Mouse (Mus musculus) spleen, postnatal 10 days (tissue): ENCODE measurements around the gene Frs3.
"Not testable (repeated sequence)": the region's sequence is repeated elsewhere in the genome, so short reads cannot be mapped to it uniquely, and the experiment has no call there.

Experiments
- DNase-seq, 2 experiments: peaks; one replicate each; pipeline ENCODE4 v3.0.0; 2021 to 2022; ENCODE audit warnings: low spot score in 2 of 2

Frs3 gene

GRCm38 (mm10) chr17:47688608-47689575 lies at the start of gene Frs3:
Gene Frs3, plus strand, starts transcription at chr17:47689030.
- DNase-seq: peak; percentile 43 to 75

- DNase-seq: no peak
Measured at GRCm38 (mm10) chr17:47642992-47643391, 45.8 kb upstream of the Frs3 start.

GRCm38 (mm10) chr17:47646683-47647082 lies 42.1 kb upstream of the Frs3 start:
- DNase-seq: peak; percentile 34 to 58

DNA sequence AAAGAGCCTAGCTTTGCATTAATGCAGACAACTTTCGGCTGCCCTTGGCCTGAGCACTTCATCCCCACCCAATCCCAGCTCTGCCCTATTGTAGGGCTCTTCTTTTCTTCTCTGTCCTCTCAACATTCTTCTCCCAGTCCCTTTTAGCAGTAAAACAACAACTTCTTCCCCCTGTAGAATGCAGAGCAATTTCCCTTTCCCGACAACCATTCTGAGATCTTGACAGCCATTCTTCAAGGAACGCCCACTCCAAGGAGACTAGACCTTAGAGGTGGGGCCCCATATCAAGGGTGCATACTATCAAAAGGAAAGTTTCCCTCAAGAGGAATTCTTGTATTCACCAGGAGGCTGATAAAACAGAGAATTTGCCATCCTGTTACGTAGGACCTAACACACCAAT lies 39.9 kb upstream of the Frs3 start:
- no peak for DNase-seq

DNA sequence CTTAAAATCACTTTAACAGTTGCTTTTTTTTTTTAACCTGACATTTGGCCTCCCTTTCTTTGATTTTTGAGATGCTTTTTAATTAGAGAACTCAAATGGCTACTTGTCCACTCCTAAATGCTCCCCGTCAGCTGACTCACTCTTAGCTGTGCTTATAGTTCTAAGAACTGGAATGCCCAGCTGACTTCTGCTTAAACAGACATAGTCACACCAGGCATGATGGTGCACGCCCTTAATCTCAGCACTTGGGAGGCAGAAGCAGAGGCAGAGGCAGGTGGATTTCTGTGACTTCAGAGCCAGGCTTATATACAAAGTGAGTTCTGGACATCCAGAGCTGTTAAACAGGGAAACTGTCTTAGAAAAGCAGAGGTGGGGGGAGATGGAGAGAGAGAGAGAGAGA lies 36.9 kb upstream of the Frs3 start:
- DNase-seq: no peak

GRCm38 (mm10) chr17:47654346-47654745 lies 34.5 kb upstream of the Frs3 start:
- DNase-seq: not testable (repeated sequence)

GRCm38 (mm10) chr17:47655697-47656096 lies 33.1 kb upstream of the Frs3 start:
- DNase-seq: no peak

DNA sequence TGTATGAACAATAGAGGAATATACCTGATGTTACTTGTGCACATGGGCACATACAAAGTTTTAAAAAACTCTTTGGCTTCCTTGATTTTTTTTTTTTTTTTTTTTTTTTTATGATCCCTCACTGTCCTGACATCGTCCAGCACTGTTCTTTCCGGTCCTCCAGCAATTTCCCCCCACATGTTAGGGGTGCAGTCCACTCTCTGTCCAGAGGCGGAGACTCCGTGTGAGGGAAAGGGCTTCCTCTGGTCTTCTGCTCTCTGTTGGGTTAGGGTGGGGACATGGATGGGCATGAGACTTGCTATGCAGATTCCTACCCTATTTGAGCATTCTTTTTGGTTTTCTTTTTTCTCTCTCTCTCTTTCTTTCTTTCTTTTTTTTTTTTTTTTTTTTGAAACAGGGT lies 30.9 kb upstream of the Frs3 start:
- DNase-seq: no peak

DNA sequence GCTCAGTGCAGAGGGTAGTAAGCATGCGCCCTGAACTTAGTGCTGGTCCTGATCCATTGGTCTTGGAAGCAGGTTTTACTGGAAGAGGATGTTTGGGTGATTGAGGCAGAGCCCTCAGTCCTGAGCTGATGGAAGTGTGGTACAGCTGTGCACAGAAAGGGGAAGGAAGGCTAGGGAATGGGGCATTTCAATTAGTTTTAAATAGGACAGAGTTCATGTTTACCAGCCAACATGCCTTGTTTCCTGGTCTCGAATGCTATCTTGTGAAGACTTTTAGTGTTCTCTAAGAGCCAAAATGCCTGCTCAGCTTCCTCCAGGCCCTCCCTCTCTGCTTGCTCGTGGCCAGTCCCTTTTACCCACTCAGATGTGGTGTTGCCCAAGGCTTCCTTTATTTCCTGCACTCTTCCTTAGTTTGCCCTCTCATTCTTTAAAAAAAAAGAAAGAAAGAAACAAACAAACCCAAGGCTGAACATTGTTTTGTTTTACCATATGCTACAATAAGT lies 30.0 kb upstream of the Frs3 start:
- no peak for DNase-seq

DNA sequence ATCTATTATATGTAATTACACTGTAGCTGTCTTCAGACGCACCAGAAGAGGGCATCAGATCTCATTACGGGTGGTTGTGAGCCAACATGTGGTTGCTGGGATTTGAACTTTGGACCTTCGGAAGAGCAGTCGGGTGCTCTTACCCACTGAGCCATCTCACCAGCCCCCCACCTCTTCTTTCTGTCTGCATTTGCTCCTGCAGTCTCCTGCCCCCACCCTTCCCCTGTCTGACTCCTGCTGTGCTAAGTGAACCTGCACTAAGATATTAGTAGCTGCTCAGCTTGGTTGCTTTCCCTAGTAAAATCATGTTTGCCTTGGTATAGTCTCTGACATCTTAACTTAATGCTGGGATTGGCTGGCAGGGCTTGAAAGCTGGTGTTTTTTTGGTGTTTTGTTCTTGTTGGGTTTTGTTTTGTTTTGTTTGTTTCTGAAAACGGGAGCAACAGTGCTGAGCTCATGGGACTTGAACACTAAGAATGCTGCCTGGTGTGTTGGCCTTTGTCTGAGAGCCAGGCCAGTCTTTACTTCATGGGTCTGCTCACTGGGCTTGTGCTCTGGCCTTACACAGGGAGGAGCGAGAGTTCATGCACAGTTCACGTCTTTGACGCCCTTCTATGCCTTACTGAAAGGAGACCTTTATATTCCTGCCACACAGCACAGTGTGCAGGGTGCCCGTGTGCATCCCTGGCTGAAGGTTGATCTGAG lies 25.7 kb upstream of the Frs3 start:
- DNase-seq: no peak

- no peak for DNase-seq
Measured at GRCm38 (mm10) chr17:47664474-47664873, 24.4 kb upstream of the Frs3 start.

DNA sequence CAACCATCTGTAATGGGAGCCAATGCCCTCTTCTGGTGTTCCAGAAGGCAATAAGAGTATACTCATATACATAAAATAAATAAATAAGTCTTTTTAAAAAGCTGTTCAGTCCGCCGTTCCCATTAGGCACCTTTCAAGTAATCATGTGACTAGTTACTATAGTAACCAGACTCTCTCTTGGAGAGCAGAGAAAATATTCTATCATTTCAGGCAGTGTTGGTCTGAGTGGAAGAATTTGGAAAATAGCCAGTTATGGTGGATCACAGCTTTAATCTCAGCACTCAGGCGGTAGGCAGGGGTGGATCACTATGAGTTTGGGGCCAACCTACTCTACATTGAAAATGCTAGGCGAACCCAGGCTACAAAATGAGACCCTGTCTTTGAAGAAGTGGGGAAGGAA lies 19.7 kb upstream of the Frs3 start:
- no peak for DNase-seq

- DNase-seq: no peak
Measured at GRCm38 (mm10) chr17:47671988-47672310, 16.9 kb upstream of the Frs3 start.

GRCm38 (mm10) chr17:47672311-47673111 lies 16.3 kb upstream of the Frs3 start:
- DNase-seq: peak in 1 of 2 experiments; percentile 26

DNA sequence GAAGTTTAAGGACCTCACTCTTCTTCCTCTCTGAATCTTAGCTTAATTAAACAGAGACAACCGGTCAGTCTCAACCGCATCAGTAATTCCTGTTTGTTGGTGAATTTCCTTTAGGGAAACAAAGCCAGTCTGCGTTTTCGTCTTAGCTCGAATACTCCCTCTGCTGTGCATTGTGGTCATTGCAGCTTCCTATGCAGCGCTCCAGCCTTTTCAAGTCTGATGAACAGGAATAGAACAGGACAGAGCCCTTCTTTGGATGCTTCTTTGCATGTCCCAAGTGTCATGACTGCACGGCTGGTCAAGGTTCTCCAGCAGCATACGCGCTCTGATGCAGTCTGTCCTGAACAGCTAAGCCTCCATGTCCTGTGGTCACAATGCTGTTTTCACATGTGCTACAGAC lies 12.2 kb upstream of the Frs3 start:
- peak; percentile 48 to 70 for DNase-seq

DNA sequence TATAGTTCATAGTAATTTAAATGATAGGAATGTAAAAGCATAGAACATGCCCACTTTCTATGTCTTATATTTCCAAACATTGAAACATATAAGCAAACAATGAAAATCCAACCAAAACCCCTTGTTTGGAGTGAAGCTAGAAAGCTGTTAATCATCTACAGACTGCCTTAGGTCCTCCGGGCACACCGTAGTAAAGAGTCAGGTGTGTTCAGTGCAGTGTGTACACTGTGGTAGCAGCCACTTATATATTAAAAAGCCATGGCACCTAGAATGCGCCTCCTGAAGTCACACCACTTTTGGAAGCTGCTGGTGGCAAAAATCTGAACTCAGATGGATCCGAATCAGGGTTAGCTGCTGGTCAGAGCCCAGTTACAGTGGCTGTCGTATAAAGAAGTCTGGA lies 10.6 kb upstream of the Frs3 start:
- DNase-seq: no peak

DNA sequence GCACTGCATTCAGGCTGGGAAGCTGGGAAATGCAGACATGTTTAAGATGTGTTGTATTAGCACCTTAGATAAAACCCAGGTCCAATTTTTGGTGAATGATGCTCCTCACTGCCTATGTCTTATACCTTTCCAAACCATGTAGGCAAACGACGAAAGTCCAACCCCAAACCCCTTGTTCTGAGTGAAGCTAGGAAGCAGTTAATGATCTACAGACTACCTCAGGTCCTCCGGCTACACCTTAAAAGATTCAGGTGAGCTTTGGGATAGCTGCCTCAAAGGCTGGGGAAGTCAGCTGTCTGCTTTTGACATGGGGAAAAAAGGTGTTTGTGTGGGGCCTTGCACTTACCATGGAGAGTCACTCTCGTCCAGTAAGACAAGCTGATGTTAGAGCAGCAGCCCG lies 10.1 kb upstream of the Frs3 start:
- no peak for DNase-seq

DNA sequence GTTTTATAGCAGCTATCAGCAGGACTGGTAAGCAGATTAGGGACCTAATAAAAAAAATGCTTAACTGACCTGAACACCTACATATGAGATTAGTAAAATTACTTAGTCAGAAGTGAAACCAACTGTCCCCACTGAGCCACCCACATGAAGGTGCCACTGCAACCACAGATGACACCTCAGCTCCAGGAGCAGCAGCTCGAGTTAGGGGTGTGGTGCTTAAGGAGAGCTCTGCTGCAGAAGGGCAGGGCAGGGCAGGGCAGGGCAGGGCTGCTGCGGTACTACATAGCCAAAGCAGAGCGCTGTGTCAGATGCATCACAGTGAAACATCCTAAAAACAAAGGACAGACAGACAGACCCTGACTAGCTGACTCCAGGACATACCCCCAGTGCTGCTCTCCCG lies 6.0 kb upstream of the Frs3 start:
- DNase-seq: no peak

- peak; percentile 79 to 96 for DNase-seq
Measured at GRCm38 (mm10) chr17:47687409-47688343, 1.2 kb upstream of the Frs3 start.

- no peak for DNase-seq
Measured at GRCm38 (mm10) chr17:47688344-47688607, 554 bp upstream of the Frs3 start, which contains the start of gene Tomm6. Gene Tomm6, minus strand, starts transcription at chr17:47688386.

GRCm38 (mm10) chr17:47689894-47690293 lies 1.1 kb downstream of the Frs3 start:
- no peak for DNase-seq
